Mouse (Mus musculus) bone marrow, adult 2 months (tissue): Measurements from ENCODE around the gene Tnfrsf13b. TPM values are rescaled to one million over a fixed set of nuclear protein-coding genes. Genes with fewer than 3 reads are reported as not detected.
A peak's percentile ranks its signal among the peaks of the same experiment; 100 is the strongest.
"Not testable (repeated sequence)": the region's sequence is repeated elsewhere in the genome, so short reads cannot be mapped to it uniquely, and the experiment has no call there.

ENCODE experiments used
- H3K27ac ChIP-seq: fragments of 200-500 bp; 2 replicates; pipeline ENCODE4 v1.5.1; 2012; ENCODE audit warnings: low read depth, mild to moderate bottlenecking, control low read depth, inconsistent platforms, low read length; ENCODE audit not compliant: control insufficient read depth, poor library complexity, insufficient read depth
- H3K4me1 ChIP-seq: fragments of 200-500 bp; 2 replicates; pipeline ENCODE4 v1.6.1; 2011; ENCODE audit warnings: low read length; ENCODE audit not compliant: control insufficient read depth, insufficient read depth
- H3K4me3 ChIP-seq: fragments of 200-500 bp; replicated peaks from 2 replicates; pipeline ENCODE3; 2011; ENCODE audit warnings: mild to moderate bottlenecking, low read depth, low read length, control low read depth; ENCODE audit not compliant: control insufficient read depth
- CTCF ChIP-seq: fragments of 200-500 bp; IDR thresholded peaks from 2 replicates; pipeline ENCODE4 v1.5.1; 2011; ENCODE audit warnings: low read length, control low read depth; ENCODE audit not compliant: control insufficient read depth, insufficient read depth
- POLR2A ChIP-seq: fragments of 200-500 bp; IDR thresholded peaks from 2 replicates; pipeline ENCODE4 v1.6.1; 2011; ENCODE audit warnings: low read depth, mild to moderate bottlenecking, control low read depth, low read length, borderline replicate concordance; ENCODE audit not compliant: control insufficient read depth
- WGBS: fragments of 180-500 bp; shearing (Covaris S2); methylation state at CpG from one replicate; pipeline ENCODE4 v1.1.7; 2018; 5-methylcytosine and 5-hydroxymethylcytosine counted together
- polyA plus RNA-seq: library from polyadenylated mRNA; stranded (reverse); fragments of >200 nt; gene quantifications from 2 replicates; pipeline ENCODE4 v1.2.4, GENCODE M21; 2011; ENCODE audit warnings: low replicate concordance; ENCODE audit not compliant: missing spikeins, insufficient read depth, insufficient read length

Gene Tnfrsf13b
- polyA plus RNA-seq, 1 experiment: 21.8 TPM

- Histone ChIP-seq H3K27ac (no peak overlapping the region), H3K4me3 (no peak overlapping the region), H3K4me1 (no peaks in the 10 kb centered on the region)
- 67% methylated on average over 1 of the region's 1 CpGs for WGBS
- no peak for TF ChIP-seq CTCF
- no peak for TF ChIP-seq POLR2A
Measured at GRCm38 (mm10) chr11:61183820-61184219, 57.3 kb downstream of the Tnfrsf13b start.

GRCm38 (mm10) chr11:61190776-61191175 is 64.2 kb downstream of the Tnfrsf13b start:
- TF ChIP-seq POLR2A: no peak
- TF ChIP-seq CTCF: no peak
- 74% methylated on average over 2 of the region's 2 CpGs for WGBS
- no peak overlapping the region for H3K4me3 ChIP-seq
- no peak overlapping the region for H3K27ac ChIP-seq
- no peaks in the 10 kb centered on the region for H3K4me1 ChIP-seq

- WGBS: 89% methylated on average over 7 of the region's 10 CpGs
- not testable (repeated sequence) for H3K27ac ChIP-seq, H3K4me1 ChIP-seq, H3K4me3 ChIP-seq
Measured at GRCm38 (mm10) chr11:61192123-61192522, 65.6 kb downstream of the Tnfrsf13b start.

- H3K4me3 ChIP-seq: no peak overlapping the region
- WGBS: 77% methylated on average over 2 of the region's 2 CpGs
- H3K4me1 ChIP-seq: no peaks in the 10 kb centered on the region
- no peak overlapping the region for H3K27ac ChIP-seq
- no peak for TF ChIP-seq CTCF
Measured at GRCm38 (mm10) chr11:61192779-61193178, 66.2 kb downstream of the Tnfrsf13b start.

GRCm38 (mm10) chr11:61193392-61193791 is 66.8 kb downstream of the Tnfrsf13b start:
- Histone ChIP-seq H3K4me3 (no peak overlapping the region), H3K27ac (no peak overlapping the region), H3K4me1 (no peaks in the 10 kb centered on the region)
- no peak for TF ChIP-seq POLR2A
- TF ChIP-seq CTCF: peak; percentile 99
- WGBS: 3% methylated on average over 9 of the region's 9 CpGs

- H3K27ac ChIP-seq: no peak overlapping the region
- no peaks in the 10 kb centered on the region for H3K4me1 ChIP-seq
- no peak overlapping the region for H3K4me3 ChIP-seq
- TF ChIP-seq CTCF: no peak
- no peak for TF ChIP-seq POLR2A
- WGBS: 85% methylated on average over 14 of the region's 14 CpGs
Measured at GRCm38 (mm10) chr11:61196616-61197353, 70.2 kb downstream of the Tnfrsf13b start.

- TF ChIP-seq CTCF: no peak
- no peak for TF ChIP-seq POLR2A
- no peaks in the 10 kb centered on the region for H3K4me1 ChIP-seq
- no peak overlapping the region for H3K27ac ChIP-seq
- H3K4me3 ChIP-seq: no peak overlapping the region
Measured at GRCm38 (mm10) chr11:61197935-61198334, 71.4 kb downstream of the Tnfrsf13b start.

Other genes with a start within 250 kb of the Tnfrsf13b start
- 17.5 and 25.7 TPM in 2 replicates for gene Tmem11, start 247.5 kb upstream of the Tnfrsf13b start, polyA plus RNA-seq
- gene Natd1, start 212.0 kb upstream of the Tnfrsf13b start, polyA plus RNA-seq: 6.6 and 9.1 TPM in 2 replicates
- 68.0 and 74.9 TPM in 2 replicates for gene Map2k3, start 194.7 kb upstream of the Tnfrsf13b start, polyA plus RNA-seq
- not detected in 2 replicates for gene Kcnj12, start 104.2 kb upstream of the Tnfrsf13b start, polyA plus RNA-seq
- gene Usp22, start 48.3 kb downstream of the Tnfrsf13b start, polyA plus RNA-seq: 4.0 and 14.2 TPM in 2 replicates
- 1.7 TPM in 1 of 2 replicates, not detected in the other for gene Aldh3a1, start 80.8 kb downstream of the Tnfrsf13b start, polyA plus RNA-seq
- 7.2 and 18.9 TPM in 2 replicates for gene Aldh3a2, start 140.7 kb downstream of the Tnfrsf13b start, polyA plus RNA-seq
- not detected in 2 replicates for gene Slc47a2, start 216.1 kb downstream of the Tnfrsf13b start, polyA plus RNA-seq